Mouse (Mus musculus) adipocyte (in vitro differentiated cells): Measurements from ENCODE around the gene Rem1.
"Not testable (repeated sequence)": the region's sequence is repeated elsewhere in the genome, so short reads cannot be mapped to it uniquely, and the experiment has no call there.

Source experiments
- DNase-seq: peaks from one replicate; pipeline ENCODE4 v3.0.0-alpha.2; 2016; ENCODE audit warnings: low spot score

The Rem1 gene

GRCm38 (mm10) chr2:152629239-152629638, 2.5 kb downstream of the Rem1 start:
- DNase-seq = no peak

DNA sequence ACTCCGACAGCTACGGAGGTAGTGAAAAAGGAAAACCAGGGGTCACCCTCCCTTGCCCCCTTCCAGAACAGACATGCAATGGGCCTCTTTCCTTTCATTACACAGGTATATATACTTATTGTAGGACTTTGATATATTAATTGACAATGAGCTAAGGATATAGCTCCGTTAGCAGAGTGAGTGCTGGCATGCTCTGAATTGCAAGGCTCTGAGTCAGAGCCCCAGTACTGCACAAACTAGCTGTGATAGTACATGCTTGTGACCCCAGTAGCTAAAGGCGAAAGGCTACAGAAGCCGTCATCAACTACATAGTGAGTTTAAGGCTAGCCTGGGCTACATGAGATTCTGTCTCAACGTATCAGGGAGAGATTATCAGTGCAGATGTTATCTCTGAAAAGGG, 3.2 kb downstream of the Rem1 start:
- DNase-seq = no peak

DNA sequence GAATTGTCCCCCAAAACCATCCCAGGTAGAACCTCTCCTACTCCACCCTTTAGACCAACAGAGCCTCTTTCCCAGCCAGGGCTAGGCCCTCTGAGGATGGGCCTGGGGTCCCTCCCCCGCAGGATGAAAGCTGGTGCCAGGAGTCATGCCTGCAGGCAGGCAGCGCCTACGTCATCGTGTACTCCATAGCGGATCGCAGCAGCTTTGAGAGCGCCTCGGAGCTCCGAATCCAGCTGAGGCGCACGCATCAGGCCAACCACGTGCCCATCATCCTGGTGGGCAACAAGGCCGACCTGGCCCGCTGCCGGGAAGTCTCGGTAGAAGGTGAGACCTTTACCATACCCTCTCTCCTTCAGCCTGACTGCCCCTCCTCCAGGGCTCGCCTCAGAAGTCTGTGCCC, 6.6 kb downstream of the Rem1 start:
- no peak for DNase-seq

GRCm38 (mm10) chr2:152634311-152634710, 7.6 kb downstream of the Rem1 start:
- no peak for DNase-seq

- no peak for DNase-seq
Measured at GRCm38 (mm10) chr2:152636246-152637005, 9.7 kb downstream of the Rem1 start.

- DNase-seq = no peak
Measured at GRCm38 (mm10) chr2:152637006-152637322, 10.2 kb downstream of the Rem1 start.

- DNase-seq = no peak
Measured at GRCm38 (mm10) chr2:152637381-152637780, 10.6 kb downstream of the Rem1 start.

- no peak for DNase-seq
Measured at GRCm38 (mm10) chr2:152638865-152639264, 12.1 kb downstream of the Rem1 start.

GRCm38 (mm10) chr2:152639406-152640113, 12.8 kb downstream of the Rem1 start:
- no peak for DNase-seq

GRCm38 (mm10) chr2:152652901-152653620, 26.3 kb downstream of the Rem1 start:
- peak; percentile 74 for DNase-seq

- DNase-seq = peak; percentile 39
Measured at GRCm38 (mm10) chr2:152653874-152654715, 27.3 kb downstream of the Rem1 start.

GRCm38 (mm10) chr2:152657398-152657797, 30.6 kb downstream of the Rem1 start:
- DNase-seq = peak; percentile 62

DNA sequence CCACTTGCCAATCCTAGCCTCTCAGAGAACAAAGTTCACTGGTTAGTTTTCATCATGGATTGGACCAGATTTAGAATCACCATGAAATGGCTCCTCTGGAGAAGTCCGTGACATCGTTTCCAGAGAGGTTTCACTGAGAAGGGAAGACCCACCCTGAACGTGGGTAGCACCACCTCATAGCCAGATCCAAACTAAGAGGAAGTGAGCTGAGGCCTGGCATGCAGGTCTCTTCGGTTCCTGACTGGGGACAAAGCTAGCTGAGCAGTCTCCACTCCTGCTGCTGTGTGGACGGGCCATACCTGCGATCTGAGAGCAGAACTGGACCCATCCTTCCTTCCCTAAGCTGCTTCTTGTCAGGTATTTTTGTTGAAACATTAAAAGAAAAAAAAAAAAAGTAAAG, 34.4 kb downstream of the Rem1 start:
- no peak for DNase-seq

- not testable (repeated sequence) for DNase-seq
Measured at GRCm38 (mm10) chr2:152666191-152666590, 39.4 kb downstream of the Rem1 start.

GRCm38 (mm10) chr2:152669256-152669638, 42.5 kb downstream of the Rem1 start, which contains the start of gene H13:
TSS of gene H13 (plus strand) at chr2:152669461.
- peak; percentile 93 for DNase-seq

DNA sequence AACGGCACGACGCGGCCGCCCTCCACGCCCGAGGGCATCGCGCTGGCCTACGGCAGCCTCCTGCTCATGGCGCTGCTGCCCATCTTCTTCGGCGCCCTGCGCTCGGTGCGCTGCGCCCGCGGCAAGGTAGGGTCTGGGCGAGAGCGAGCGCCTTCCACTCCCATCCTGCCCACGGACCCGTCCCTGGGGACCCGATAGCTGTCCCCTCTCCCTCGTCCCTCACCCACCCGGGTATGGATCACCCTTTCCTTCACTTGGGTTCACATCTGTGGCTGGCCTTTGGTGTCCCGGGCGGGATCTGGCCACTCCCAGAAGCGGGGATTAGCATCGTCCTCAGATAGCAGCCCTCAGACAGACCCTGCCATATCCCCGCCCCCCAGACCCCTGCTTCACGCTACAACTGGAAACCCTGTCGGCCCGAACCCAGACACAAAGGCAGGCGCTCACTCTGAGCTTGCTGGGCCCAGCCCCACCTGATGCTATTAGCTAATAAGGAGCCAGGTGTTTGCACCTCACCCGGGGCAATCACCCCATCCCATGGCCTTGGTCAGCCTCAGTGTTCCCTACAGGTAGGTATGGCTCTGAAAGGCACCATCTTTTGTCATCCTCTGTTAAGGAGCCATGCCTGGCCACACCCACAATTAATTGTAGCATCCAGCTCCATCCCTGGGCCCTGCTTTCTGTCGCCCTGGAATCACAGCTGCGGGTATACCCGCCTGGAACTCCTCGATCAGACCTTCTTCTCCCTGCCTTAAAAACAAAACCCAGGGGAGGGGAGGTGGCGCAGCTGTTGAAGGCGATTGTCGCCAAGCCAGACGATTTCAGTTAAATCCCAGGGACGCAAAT, 43.1 kb downstream of the Rem1 start:
- peak; percentile 28 for DNase-seq

GRCm38 (mm10) chr2:152670983-152671641, 44.4 kb downstream of the Rem1 start:
- no peak for DNase-seq

GRCm38 (mm10) chr2:152671642-152671999, 44.9 kb downstream of the Rem1 start:
- peak; percentile 31 for DNase-seq

GRCm38 (mm10) chr2:152672166-152672565, 45.4 kb downstream of the Rem1 start:
- DNase-seq = no peak

DNA sequence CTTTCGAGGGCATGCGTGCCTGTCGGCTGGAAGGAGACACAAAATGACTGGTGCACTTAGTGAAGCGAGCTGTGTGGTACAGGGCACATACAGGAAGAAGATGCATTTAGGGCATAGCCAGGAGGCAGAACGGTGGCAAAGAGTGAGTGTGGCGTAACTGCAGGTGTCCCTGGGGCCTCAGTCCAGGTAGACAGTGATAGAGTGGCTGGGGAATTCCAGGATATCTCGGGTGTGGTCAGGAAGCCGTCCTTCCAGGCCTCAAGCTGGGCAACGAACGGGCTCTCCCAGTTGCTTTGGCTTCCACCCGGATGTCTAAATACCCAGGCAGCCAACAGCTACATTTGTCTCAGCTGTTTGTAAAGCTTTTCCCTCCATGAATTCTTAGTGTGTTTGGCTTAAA, 47.4 kb downstream of the Rem1 start:
- DNase-seq = no peak
